Mouse (Mus musculus): ENCODE results near the gene Sva.

Sva gene

DNA sequence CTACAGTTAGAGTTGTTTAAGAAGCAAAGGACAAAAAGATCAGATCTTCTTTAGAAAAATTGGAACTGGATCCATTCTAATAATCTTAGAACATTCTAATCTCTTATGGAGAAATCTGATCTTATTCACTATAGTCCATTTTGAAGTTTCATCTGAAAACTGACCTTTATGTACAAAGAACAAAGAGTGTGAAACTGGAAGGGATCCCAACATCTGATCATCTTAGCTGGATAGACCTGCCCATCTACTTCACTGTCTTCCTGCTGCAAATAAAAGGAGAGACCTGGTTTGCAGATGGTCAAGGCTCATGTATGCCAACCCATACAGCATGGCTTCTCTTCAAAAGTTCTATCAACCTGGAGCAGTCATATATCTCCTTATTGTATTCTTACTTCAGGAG lies at the start of gene Sva:
Gene Sva, plus strand, starts transcription at position 301 of the 400 bp plus-strand sequence.
- DNase-seq (ENCODE audit: low read depth, low spot score) = no peak
